Mouse (Mus musculus) liver, postnatal 0 days (tissue): ENCODE measurements around the gene Lsm12.

Experiments used
- CTCF ChIP-seq: sonication (generic); IDR thresholded peaks from 2 replicates; pipeline ENCODE4 v1.5.1; 2016; ENCODE audit warnings: antibody characterized with exemption, low read depth
- EP300 ChIP-seq: IDR thresholded peaks from 2 replicates; pipeline ENCODE4 v1.6.1; 2016; ENCODE audit warnings: antibody characterized with exemption, low read depth, mild to moderate bottlenecking

GRCm38 (mm10) chr11:102216886-102217240 is 31.8 kb upstream of the Lsm12 start:
- TF ChIP-seq CTCF: no peak
- no peak for TF ChIP-seq EP300
